Mouse (Mus musculus) liver, embryonic 12.5 days (tissue): ENCODE results near the gene Xxylt1. TPM values are rescaled to one million over a fixed set of nuclear protein-coding genes. Genes with fewer than 3 reads are reported as not detected.

Experiments used
- ATAC-seq: fragments of 200-750 bp; cut with Nextera tagmentation; 2 replicates; pipeline ENCODE4 v1.8.0; 2017; ENCODE audit warnings: moderate number of reproducible peaks, mild to moderate bottlenecking, moderate library complexity
- H3K27ac ChIP-seq: fragments of 300-500 bp; sonication (generic); 2 replicates; pipeline ENCODE4 v1.5.1; 2016; ENCODE audit warnings: mild to moderate bottlenecking
- H3K27me3 ChIP-seq: fragments of 300-500 bp; sonication (generic); replicated peaks from 2 replicates; pipeline ENCODE4 v1.6.1; 2016; ENCODE audit warnings: mild to moderate bottlenecking, moderate library complexity
- H3K36me3 ChIP-seq: fragments of 300-500 bp; sonication (generic); 2 replicates; pipeline ENCODE4 v1.6.1; 2016; ENCODE audit warnings: mild to moderate bottlenecking, moderate library complexity
- H3K4me1 ChIP-seq: fragments of 300-500 bp; sonication (generic); 2 replicates; pipeline ENCODE4 v1.6.1; 2016
- H3K4me2 ChIP-seq: fragments of 300-500 bp; sonication (generic); 2 replicates; pipeline ENCODE4 v1.6.1; 2016; ENCODE audit warnings: mild to moderate bottlenecking, moderate library complexity
- H3K4me3 ChIP-seq: fragments of 300-500 bp; sonication (generic); 2 replicates; pipeline ENCODE4 v1.5.1; 2016; ENCODE audit warnings: mild to moderate bottlenecking, moderate library complexity
- H3K9ac ChIP-seq: fragments of 300-500 bp; sonication (generic); 2 replicates; pipeline ENCODE4 v1.6.1; 2016; ENCODE audit warnings: mild to moderate bottlenecking, moderate library complexity
- H3K9me3 ChIP-seq: fragments of 300-500 bp; sonication (generic); replicated peaks from 2 replicates; pipeline ENCODE4 v1.6.1; 2016; ENCODE audit warnings: mild to moderate bottlenecking, moderate library complexity
- whole genome bisulfite sequencing: fragments of 180-500 bp; shearing (Covaris S2); methylation state at CpG from one replicate; pipeline ENCODE4 v1.1.7; 2016; ENCODE audit not compliant: insufficient replicate concordance; 5-methylcytosine and 5-hydroxymethylcytosine counted together
- polyA plus RNA-seq: library from polyadenylated mRNA; unstranded; fragments of >200 nt; fragmentation: Nextera tagmentation; extraction: Ambion mirVana; gene quantifications from 2 replicates; pipeline ENCODE4 v1.2.1, GENCODE M21; 2016

Xxylt1 gene
- polyA plus RNA-seq, 1 experiment from 2014 or later, result 7.5 TPM

GRCm38 (mm10) chr16:30923899-30924298 is 157.3 kb downstream of the Xxylt1 start:
- H3K27ac ChIP-seq, result no peak overlapping the region
- no peak overlapping the region for H3K4me2 ChIP-seq
- H3K4me3 ChIP-seq, result no peak overlapping the region
- ATAC-seq, result no peak
- 51% methylated on average over 7 of the region's 7 CpGs for WGBS
- H3K9me3 ChIP-seq, result peaks cover 11% of the 10 kb centered on the region
- no peaks in the 10 kb centered on the region for H3K27me3 ChIP-seq
- no peaks in the 10 kb centered on the region for H3K36me3 ChIP-seq
- 0 out of 2 replicates have a peak, but pooled peaks cover 5% of the 10 kb centered on the region for H3K4me1 ChIP-seq
- H3K9ac ChIP-seq, result no peak overlapping the region

GRCm38 (mm10) chr16:30922548-30922947 is 158.7 kb downstream of the Xxylt1 start:
- no peaks in the 10 kb centered on the region for H3K27me3 ChIP-seq
- H3K4me2 ChIP-seq, result no peak overlapping the region
- H3K9ac ChIP-seq, result no peak overlapping the region
- no peaks in the 10 kb centered on the region for H3K4me1 ChIP-seq
- no peak overlapping the region for H3K4me3 ChIP-seq
- 55% methylated on average over 1 of the region's 1 CpGs for WGBS
- H3K27ac ChIP-seq, result no peak overlapping the region
- ATAC-seq, result no peak
- no peaks in the 10 kb centered on the region for H3K36me3 ChIP-seq
- H3K9me3 ChIP-seq, result peaks cover 14% of the 10 kb centered on the region

GRCm38 (mm10) chr16:30918866-30919265 is 162.4 kb downstream of the Xxylt1 start:
- Histone ChIP-seq H3K4me3 (no peak overlapping the region), H3K27ac (no peak overlapping the region), H3K4me2 (no peak overlapping the region), H3K9ac (no peak overlapping the region), H3K4me1 (no peaks in the 10 kb centered on the region), H3K9me3 (peaks cover 17% of the 10 kb centered on the region), H3K36me3 (no peaks in the 10 kb centered on the region), H3K27me3 (no peaks in the 10 kb centered on the region)
- WGBS, result 81% methylated on average over 7 of the region's 7 CpGs
- no peak for ATAC-seq

- no peak overlapping the region for H3K27ac ChIP-seq
- WGBS, result 87% methylated on average over 3 of the region's 3 CpGs
- ATAC-seq, result no peak
- H3K9ac ChIP-seq, result no peak overlapping the region
- H3K4me3 ChIP-seq, result no peak overlapping the region
- H3K27me3 ChIP-seq, result no peaks in the 10 kb centered on the region
- no peaks in the 10 kb centered on the region for H3K36me3 ChIP-seq
- peaks cover 18% of the 10 kb centered on the region for H3K9me3 ChIP-seq
- no peaks in the 10 kb centered on the region for H3K4me1 ChIP-seq
- no peak overlapping the region for H3K4me2 ChIP-seq
These were observed 164.3 kb downstream of the Xxylt1 start for GRCm38 (mm10) chr16:30916931-30917330.

- Histone ChIP-seq H3K36me3 (no peaks in the 10 kb centered on the region), H3K27me3 (no peaks in the 10 kb centered on the region), H3K4me2 (no peak overlapping the region), H3K9ac (no peak overlapping the region), H3K4me1 (no peaks in the 10 kb centered on the region), H3K9me3 (peaks cover 18% of the 10 kb centered on the region), H3K4me3 (no peak overlapping the region), H3K27ac (no peak overlapping the region)
- 74% methylated on average over 14 of the region's 14 CpGs for WGBS
- no peak for ATAC-seq
These were observed 165.5 kb downstream of the Xxylt1 start for GRCm38 (mm10) chr16:30915611-30916220.

Other genes with a start within 250 kb of the Xxylt1 start
- gene Acap2, start 119.8 kb upstream of the Xxylt1 start, polyA plus RNA-seq, result 10.3 and 11.1 TPM in 2 replicates
- gene Ppp1r2, start 193.8 kb upstream of the Xxylt1 start, polyA plus RNA-seq, result 48.4 and 49.9 TPM in 2 replicates
- gene Apod, start 233.4 kb upstream of the Xxylt1 start, polyA plus RNA-seq, result not detected in 2 replicates